Mouse (Mus musculus) heart, postnatal 25 days (tissue): ENCODE measurements around the gene Dip2b. TPM values are rescaled to one million over a fixed set of nuclear protein-coding genes. Genes with fewer than 3 reads are reported as not detected.

Source experiments
- DNase-seq: peaks from one replicate; pipeline ENCODE4 v3.0.0; 2022; ENCODE audit warnings: low spot score
- intact Hi-C: fragments of 180-260 bp; cut with DNase I; formaldehyde crosslinking; loops from one replicate; pipeline ENCODE4 v1.15.1; 2025
- total RNA-seq, 2 experiments: library from RNA; stranded (reverse); gene quantifications; 2 replicates each; pipeline ENCODE4 v1.2.3; 2021

The Dip2b gene
- total RNA-seq, 2 experiments from 2014 or later: 21.6 to 23.3 TPM

- DNase-seq: no peak
- intact Hi-C loops: no loop called here
Observed at GRCm38 (mm10) chr15:100113343-100114275, 75.1 kb downstream of the Dip2b start.

- DNase-seq: no peak
- intact Hi-C loops: loop anchor here (5.0 kb wide), 1 partner anchor 38 kb away; no protein-coding TSS in a partner anchor
Observed at GRCm38 (mm10) chr15:100115416-100115815, 77.0 kb downstream of the Dip2b start.

- intact Hi-C loops: loop anchor here (5.0 kb wide), 1 partner anchor 39 kb away; no protein-coding TSS in a partner anchor
Observed at GRCm38 (mm10) chr15:100116325-100116724, 77.9 kb downstream of the Dip2b start.

GRCm38 (mm10) chr15:100119225-100119788 lies 80.8 kb downstream of the Dip2b start:
- intact Hi-C loops: loop anchor here (5.0 kb wide), 1 partner anchor 42 kb away; no protein-coding TSS in a partner anchor
- no peak for DNase-seq

More at GRCm38 (mm10) chr15:100116325-100116724, 77.9 kb downstream of the Dip2b start:
- no peak for DNase-seq

GRCm38 (mm10) chr15:100121437-100121836 lies 83.0 kb downstream of the Dip2b start:
- intact Hi-C loops: no loop called here
- no peak for DNase-seq

GRCm38 (mm10) chr15:100123867-100124266 lies 85.4 kb downstream of the Dip2b start:
- no peak for DNase-seq
- intact Hi-C loops: no loop called here

GRCm38 (mm10) chr15:100125245-100125644 lies 86.8 kb downstream of the Dip2b start:
- intact Hi-C loops: no loop called here
- no peak for DNase-seq

GRCm38 (mm10) chr15:100126456-100127107 lies 88.1 kb downstream of the Dip2b start:
- intact Hi-C loops: loop anchor here (1.0 kb wide), 1 partner anchor 88 kb away; the partner anchor contains the start of gene Dip2b
- peak; percentile 59 for DNase-seq

GRCm38 (mm10) chr15:100129151-100129790 lies 90.8 kb downstream of the Dip2b start:
- intact Hi-C loops: no loop called here
- no peak for DNase-seq

GRCm38 (mm10) chr15:100139665-100140064 lies 101.2 kb downstream of the Dip2b start:
- DNase-seq: no peak
- intact Hi-C loops: no loop called here

- intact Hi-C loops: no loop called here
- DNase-seq: no peak
Observed at GRCm38 (mm10) chr15:100140428-100140827, 102.0 kb downstream of the Dip2b start.

- intact Hi-C loops: no loop called here
- no peak for DNase-seq
Observed at GRCm38 (mm10) chr15:100143091-100143801, 104.8 kb downstream of the Dip2b start.

- DNase-seq: no peak
- intact Hi-C loops: no loop called here
Observed at GRCm38 (mm10) chr15:100144854-100145824, 106.7 kb downstream of the Dip2b start.

GRCm38 (mm10) chr15:100145917-100146316 lies 107.5 kb downstream of the Dip2b start:
- DNase-seq: no peak
- intact Hi-C loops: no loop called here

- intact Hi-C loops: no loop called here
- DNase-seq: no peak
Observed at GRCm38 (mm10) chr15:100150593-100150992, 112.1 kb downstream of the Dip2b start.

- intact Hi-C loops: no loop called here
- no peak for DNase-seq
Observed at GRCm38 (mm10) chr15:100152321-100152720, 113.9 kb downstream of the Dip2b start.

- DNase-seq: no peak
- intact Hi-C loops: no loop called here
Observed at GRCm38 (mm10) chr15:100153024-100153423, 114.6 kb downstream of the Dip2b start.

GRCm38 (mm10) chr15:100156095-100156707 lies 117.7 kb downstream of the Dip2b start:
- intact Hi-C loops: no loop called here
- DNase-seq: no peak
